Comparison of ENCODE assay signal across 12 mouse cellular contexts in genomic region chr9:107637070-107637469, GRCm38 (mm10). TPM values are rescaled to one million over a fixed set of nuclear protein-coding genes. Genes with fewer than 3 reads are reported as not detected.
DNase-seq lines count a peak whose midpoint lies in the region; ATAC-seq lines count a peak whose summit lies in the region.
"Had no signal": no experiment of that assay in that cellular context is flagged by ENCODE, and none has a peak within 500 bp of the region (broad histone marks: within the 10 kb centered on the region; RNA-seq: fewer than 3 reads in every experiment).

No protein-coding gene starts in this region.

- H3K4me2 ChIP-seq in hindbrain, embryonic 14.5 days (replicated peaks), result peak overlapping the region; percentile 12; the same call in 1 of the 2 replicates

- 0 out of 2 replicates have a peak, but pooled peaks cover 3% of the 10 kb centered on the region for H3K36me3 ChIP-seq in heart, embryonic 10.5 days
- H3K36me3 ChIP-seq in hindbrain, embryonic 14.5 days (replicated peaks; ENCODE audit: control insufficient read depth, insufficient read depth), result no peaks in the 10 kb centered on the region

- no peaks in the 10 kb centered on the region for H3K27me3 ChIP-seq in heart, embryonic 10.5 days (ENCODE audit: insufficient read depth, poor library complexity, severe bottlenecking)
- no peaks in the 10 kb centered on the region for H3K27me3 ChIP-seq in hindbrain, embryonic 14.5 days (ENCODE audit: control insufficient read depth, insufficient read depth, low read length)

- peak overlapping the region; percentile 59 for H3K27ac ChIP-seq in heart, embryonic 10.5 days
- peak overlapping the region; percentile 64 for H3K27ac ChIP-seq in hindbrain, embryonic 14.5 days
- H3K27ac ChIP-seq: liver, embryonic 14.5 days had no signal

- H3K4me3 ChIP-seq in heart, embryonic 10.5 days, result peak overlapping the region; percentile 6; the same call in 1 of the 2 replicates
- no peak overlapping the region for H3K4me3 ChIP-seq in hindbrain, embryonic 14.5 days (replicated peaks; ENCODE audit: low read length)

- peaks cover 54% of the 10 kb centered on the region for H3K4me1 ChIP-seq in heart, embryonic 10.5 days
- H3K4me1 ChIP-seq in hindbrain, embryonic 14.5 days (replicated peaks; ENCODE audit: control insufficient read depth, insufficient read depth, low read length), result peaks cover 28% of the 10 kb centered on the region

- 29% methylated on average over 7 of the region's 7 CpGs for WGBS in heart, embryonic 10.5 days
- WGBS in hindbrain, embryonic 14.5 days, result 7% methylated on average over 7 of the region's 7 CpGs

- no peaks in the 10 kb centered on the region for H3K9me3 ChIP-seq in heart, embryonic 10.5 days
- H3K9me3 ChIP-seq in hindbrain, embryonic 14.5 days (ENCODE audit: control insufficient read depth, low read length), result no peaks in the 10 kb centered on the region

- no peak overlapping the region for H3K9ac ChIP-seq in hindbrain, embryonic 14.5 days
- H3K9ac ChIP-seq: liver, embryonic 14.5 days had no signal

- peak; percentile 44 for ATAC-seq in hindbrain, embryonic 14.5 days (ENCODE audit: low FRiP score)
- no peak for ATAC-seq in frontal cortex, adult (ENCODE audit: low TSS enrichment)

- DNase-seq in heart, embryonic 10.5 days (ENCODE audit: low spot score), result peak; percentile 87
- DNase-seq in heart, postnatal 4 days, result no peak
- DNase-seq in embryo, embryonic 11 days, result peak; percentile 89
- DNase-seq in hindbrain, embryonic 14.5 days (ENCODE audit: low spot score), result peak; percentile 72
- DNase-seq in neural tube, embryonic 10.5 days (ENCODE audit: extremely low spot score, low spot score), result peak; percentile 63
- DNase-seq in right cerebral cortex, adult 18-20 months, result no peak
- DNase-seq in kidney, adult 8-10 months, result no peak
- DNase-seq: kidney, postnatal 36 days had no signal

RNA-seq across cellular contexts. Expression of gene Gnai2, which starts 1.9 kb away (rescaled TPM):
- 359 and 404 TPM in 2 replicates for polyA plus RNA-seq in heart, embryonic 10.5 days (2016; fragmentation: Nextera tagmentation; extraction: Ambion mirVana)
- total RNA-seq in heart, postnatal 4 days (2021), result 100 to 1,000 TPM; 462 to 469 TPM
- 282 and 291 TPM in 2 replicates for polyA plus RNA-seq in hindbrain, embryonic 14.5 days (2014; fragmentation: Nextera tagmentation; extraction: Ambion mirVana)

RNA-seq across cellular contexts. Expression of gene Sema3b, which starts 28.0 kb away (rescaled TPM):
- polyA plus RNA-seq in heart, embryonic 10.5 days (2016; fragmentation: Nextera tagmentation; extraction: Ambion mirVana), result 4.9 and 8.2 TPM in 2 replicates
- 10 to 100 TPM; 16.2 to 18.8 TPM for total RNA-seq in heart, postnatal 4 days (2021)
- 4.2 and 4.5 TPM in 2 replicates for polyA plus RNA-seq in hindbrain, embryonic 14.5 days (2014; fragmentation: Nextera tagmentation; extraction: Ambion mirVana)
- total RNA-seq: common myeloid progenitor, adult 5-6 weeks; granulocyte monocyte progenitor cell, adult 5-6 weeks had no signal

RNA-seq across cellular contexts. Expression of gene Slc38a3, which starts 32.3 kb away (rescaled TPM):
- 4.2 and 4.5 TPM in 2 replicates for polyA plus RNA-seq in heart, embryonic 10.5 days (2016; fragmentation: Nextera tagmentation; extraction: Ambion mirVana)
- total RNA-seq in heart, postnatal 4 days (2021), result 1 to 10 TPM; 8.0 to 8.1 TPM
- polyA plus RNA-seq in hindbrain, embryonic 14.5 days (2014; fragmentation: Nextera tagmentation; extraction: Ambion mirVana), result 48.3 and 48.5 TPM in 2 replicates
- total RNA-seq: common myeloid progenitor, adult 5-6 weeks; granulocyte monocyte progenitor cell, adult 5-6 weeks had no signal

RNA-seq across cellular contexts. Expression of gene Gnat1, which starts 42.4 kb away (rescaled TPM):
- 1.2 and 3.2 TPM in 2 replicates for polyA plus RNA-seq in heart, embryonic 10.5 days (2016; fragmentation: Nextera tagmentation; extraction: Ambion mirVana)
- not detected for total RNA-seq in heart, postnatal 4 days (2021)
- polyA plus RNA-seq in hindbrain, embryonic 14.5 days (2014; fragmentation: Nextera tagmentation; extraction: Ambion mirVana), result 1.3 TPM in 2 replicates
- total RNA-seq: common myeloid progenitor, adult 5-6 weeks; granulocyte monocyte progenitor cell, adult 5-6 weeks had no signal

RNA-seq across cellular contexts. Expression of gene Ifrd2, which starts 49.6 kb away (rescaled TPM):
- polyA plus RNA-seq in heart, embryonic 10.5 days (2016; fragmentation: Nextera tagmentation; extraction: Ambion mirVana), result 58.0 and 62.8 TPM in 2 replicates
- 10 to 100 TPM; 41.6 to 44.4 TPM for total RNA-seq in heart, postnatal 4 days (2021)
- 11.2 and 16.5 TPM in 2 replicates for polyA plus RNA-seq in hindbrain, embryonic 14.5 days (2014; fragmentation: Nextera tagmentation; extraction: Ambion mirVana)

Comparison
In these comparisons a context has a peak if more than half of its experiments do, and no peak if none do; other contexts are left out.
1. DNase-seq: peak in heart, embryonic 10.5 days (single experiment), embryo, embryonic 11 days (single experiment), hindbrain, embryonic 14.5 days (single experiment) and neural tube, embryonic 10.5 days (single experiment); none in heart, postnatal 4 days (single experiment), right cerebral cortex, adult 18-20 months (single experiment) and kidney, adult 8-10 months (0 of 2).